Mouse (Mus musculus): ENCODE data around the gene Gm28729.
A peak's percentile ranks its signal among the peaks of the same experiment; 100 is the strongest.

The Gm28729 gene

DNA sequence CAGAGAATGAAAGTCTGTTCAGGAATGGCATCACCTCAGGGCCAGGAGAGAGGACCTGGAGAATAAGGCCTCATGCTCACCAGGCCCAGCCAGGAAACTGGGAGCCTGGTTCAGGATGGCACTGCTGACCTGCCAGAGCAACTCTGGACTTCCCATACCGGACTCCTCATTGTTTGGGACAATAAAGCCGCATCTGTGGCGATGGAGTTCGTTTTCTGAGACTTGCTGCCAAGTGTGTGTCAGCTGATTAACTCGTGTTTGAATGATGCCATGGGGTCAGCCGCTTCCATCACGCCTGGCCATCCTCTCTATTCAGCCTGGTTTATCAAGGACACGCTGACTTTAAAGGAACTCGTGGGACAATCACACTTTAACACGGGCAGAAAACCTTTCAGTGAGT is 61.4 kb downstream of the Gm28729 start:
- peak; percentile 93 for DNase-seq (ENCODE audit: low read depth, low spot score)

DNA sequence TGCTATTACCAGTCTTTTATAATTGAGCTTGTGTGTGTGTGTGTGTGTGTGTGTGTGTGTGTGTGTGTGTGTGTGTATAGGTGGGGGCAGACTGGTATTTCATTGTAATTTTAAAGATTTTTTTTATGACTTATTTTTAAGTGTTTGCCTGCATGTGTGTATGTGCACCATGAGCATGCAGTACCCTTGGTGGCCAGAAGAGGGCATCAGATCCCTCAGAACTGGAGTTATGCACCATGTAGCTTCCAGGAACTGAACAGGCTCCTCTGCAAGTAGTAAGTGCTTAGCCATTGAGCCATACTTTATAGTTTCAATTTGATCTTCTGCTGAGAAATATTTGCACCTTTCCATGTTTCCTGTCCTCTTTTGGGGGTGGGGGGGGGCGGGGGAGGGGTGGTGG is 63.5 kb downstream of the Gm28729 start:
- no peak for DNase-seq (ENCODE audit: low read depth, low spot score)

DNA sequence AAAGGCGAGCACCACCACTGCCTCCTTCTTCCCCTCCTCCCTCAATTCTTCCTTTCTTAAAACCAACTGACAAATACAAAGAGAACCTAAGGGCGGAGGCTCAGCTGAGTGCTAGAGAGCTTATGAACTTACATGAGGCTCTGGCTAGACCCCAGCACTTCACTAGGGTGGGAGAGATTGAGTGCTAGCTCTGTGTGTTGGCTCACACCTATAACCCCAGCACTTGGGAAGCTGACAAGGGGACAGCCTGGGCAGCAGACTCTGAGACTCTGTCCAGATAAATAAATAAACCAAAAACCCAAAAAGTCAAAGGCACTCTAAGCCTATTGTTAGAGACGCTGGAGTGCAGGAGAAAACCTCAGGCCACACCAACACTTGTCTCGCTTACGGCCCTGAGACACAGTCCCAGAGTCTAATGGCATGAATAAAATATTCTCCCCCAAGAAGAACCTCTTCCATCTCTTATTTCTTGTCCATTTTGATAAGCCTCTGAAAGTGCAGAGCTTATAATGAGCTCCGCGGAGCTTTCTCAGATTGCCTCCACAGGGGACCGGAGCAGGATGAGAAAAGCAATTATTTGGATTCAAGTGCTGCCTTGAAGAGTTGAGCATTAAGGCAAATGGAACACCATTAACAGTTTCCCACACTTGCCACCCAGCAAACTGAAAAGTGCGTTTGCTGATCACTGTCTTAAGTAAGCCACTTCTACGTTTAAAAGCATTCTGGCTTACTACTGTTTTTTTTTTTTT is 64.8 kb downstream of the Gm28729 start:
- peak; percentile 29 for DNase-seq (ENCODE audit: low read depth, low spot score)

DNA sequence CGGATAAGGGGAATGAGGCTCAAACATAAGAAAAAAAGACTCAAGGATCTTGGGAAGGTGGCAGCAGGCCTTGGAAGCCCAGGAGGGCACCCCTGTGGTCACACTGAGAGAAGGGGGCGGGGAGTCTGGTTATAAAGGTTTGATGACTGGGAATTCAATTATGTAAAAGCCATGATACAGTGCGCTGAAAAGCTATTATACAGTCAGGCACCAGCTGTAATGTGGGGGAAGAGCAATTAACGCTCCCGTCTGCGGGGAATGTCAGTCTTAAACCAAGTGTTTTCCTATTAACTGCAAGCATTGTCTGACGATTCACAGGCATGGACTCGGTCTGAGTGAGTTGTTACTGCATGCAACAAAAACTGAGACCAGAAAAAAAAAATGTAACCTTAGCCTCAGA is 69.4 kb downstream of the Gm28729 start:
- DNase-seq (ENCODE audit: low read depth, low spot score): no peak

DNA sequence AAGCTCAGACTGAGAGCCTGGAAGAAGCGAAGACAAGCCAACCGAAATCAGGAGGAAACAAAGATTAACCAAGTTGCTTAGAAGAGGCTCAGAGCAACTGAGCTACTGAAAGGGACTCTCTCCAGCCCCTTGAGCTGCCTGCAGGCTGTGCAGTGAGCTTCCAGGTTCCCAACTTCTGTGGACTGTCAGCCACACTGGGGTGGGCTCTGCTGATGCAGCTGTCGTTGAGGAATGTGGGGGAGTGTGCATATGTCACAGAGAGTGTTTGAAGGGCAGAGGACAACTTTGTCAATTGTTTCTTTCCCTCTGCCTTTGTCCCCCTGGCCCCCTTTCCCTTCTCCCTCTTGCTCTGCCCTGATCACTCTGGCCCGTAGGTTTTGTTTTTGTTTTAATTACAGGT is 72.1 kb downstream of the Gm28729 start:
- DNase-seq (ENCODE audit: low read depth, low spot score): no peak

DNA sequence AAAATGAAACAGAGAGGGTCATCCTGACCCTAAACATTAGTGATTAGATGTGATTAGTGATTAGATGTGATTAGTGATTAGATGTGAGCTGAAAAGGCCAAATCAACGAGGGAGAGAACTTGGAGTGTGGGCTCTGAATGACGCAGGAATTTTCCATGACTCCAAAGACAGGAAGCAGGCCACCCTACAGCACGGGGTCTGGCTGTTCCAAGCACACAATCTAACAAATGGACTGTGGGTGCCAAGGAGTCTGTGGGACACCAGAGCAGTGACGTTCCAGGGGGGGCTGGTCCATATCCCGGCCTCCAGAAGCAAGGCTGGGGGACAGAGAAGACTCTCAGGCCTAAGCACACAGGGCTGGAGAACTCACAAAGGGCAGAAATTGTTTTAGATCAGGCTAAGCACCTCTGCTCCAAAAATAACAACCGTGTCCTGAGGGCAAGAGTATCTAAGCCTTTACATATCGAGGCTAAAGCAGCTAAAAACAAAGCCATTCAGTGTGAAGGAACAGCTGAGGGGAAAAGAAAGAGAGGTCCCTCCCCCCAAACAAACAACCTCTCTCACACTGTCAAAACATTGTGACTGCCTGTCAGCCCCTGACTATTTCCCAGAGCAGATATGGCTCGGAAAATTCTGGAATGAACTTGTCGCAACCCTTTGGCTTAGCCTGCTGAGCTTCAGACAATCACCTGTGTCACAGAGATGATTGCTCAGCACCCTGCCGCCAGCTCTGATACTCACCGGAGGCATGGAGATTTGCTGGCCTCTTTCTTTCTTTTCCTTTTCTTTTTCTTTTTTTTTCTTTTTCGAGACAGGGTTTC is 74.0 kb downstream of the Gm28729 start:
- DNase-seq (ENCODE audit: low read depth, low spot score): no peak

DNA sequence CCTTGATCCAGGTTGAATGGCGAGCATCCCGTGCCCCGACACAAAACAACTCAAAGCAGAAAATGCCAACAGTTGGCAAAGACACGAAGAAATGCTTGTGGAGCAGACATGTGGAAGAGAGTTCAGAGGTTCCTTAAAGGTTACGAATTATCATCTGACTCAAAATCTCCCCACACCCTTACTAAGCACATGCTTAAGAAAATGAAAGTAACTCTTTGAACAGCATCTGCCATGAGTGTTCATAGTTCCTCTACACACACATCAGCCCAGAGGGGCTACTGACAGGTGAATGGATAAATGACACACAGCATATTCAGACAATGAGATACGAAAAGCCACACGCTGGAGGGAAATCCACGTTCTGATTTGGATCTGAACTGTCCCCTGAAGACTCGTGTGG is 75.5 kb downstream of the Gm28729 start:
- DNase-seq (ENCODE audit: low read depth, low spot score): no peak

DNA sequence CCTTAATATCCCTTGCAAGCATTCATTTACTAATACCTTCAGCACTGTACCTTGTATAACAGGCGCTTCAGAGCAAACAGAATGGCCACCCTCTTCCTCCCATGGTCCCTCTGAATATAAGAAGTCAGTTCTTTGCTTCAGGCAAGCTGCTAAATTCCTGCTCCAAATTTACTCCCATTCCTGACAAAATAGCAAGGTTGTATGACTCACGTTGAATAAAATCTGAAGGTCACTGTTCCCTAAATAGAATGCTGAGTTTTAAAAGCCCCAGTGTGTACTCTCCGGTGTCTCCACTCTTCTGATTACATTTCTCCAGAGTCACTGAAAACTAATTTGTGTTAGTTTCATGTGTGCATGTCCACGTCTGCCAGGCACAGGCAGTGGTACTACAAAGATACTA is 79.7 kb downstream of the Gm28729 start:
- DNase-seq (ENCODE audit: low read depth, low spot score): peak; percentile 70

DNA sequence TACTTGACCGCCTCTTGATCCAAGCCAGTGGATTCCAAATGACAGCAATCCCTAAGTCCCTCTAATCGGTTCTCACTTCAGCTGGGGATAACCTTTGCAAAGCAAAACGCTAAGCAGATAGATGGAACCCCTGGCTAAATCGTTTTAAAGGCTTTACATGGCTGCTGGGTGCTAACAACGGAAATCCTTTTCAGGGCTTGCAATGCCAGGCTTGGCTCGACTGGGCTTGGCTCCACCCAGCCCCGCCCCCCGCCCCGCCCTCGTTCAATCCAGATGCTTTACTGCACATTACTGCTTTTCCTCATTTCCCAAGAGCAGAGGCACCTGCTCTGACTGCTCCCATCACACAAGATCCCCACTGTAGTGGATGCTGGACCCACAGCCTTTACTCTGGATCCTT is 83.0 kb downstream of the Gm28729 start:
- no peak for DNase-seq (ENCODE audit: low read depth, low spot score)

DNA sequence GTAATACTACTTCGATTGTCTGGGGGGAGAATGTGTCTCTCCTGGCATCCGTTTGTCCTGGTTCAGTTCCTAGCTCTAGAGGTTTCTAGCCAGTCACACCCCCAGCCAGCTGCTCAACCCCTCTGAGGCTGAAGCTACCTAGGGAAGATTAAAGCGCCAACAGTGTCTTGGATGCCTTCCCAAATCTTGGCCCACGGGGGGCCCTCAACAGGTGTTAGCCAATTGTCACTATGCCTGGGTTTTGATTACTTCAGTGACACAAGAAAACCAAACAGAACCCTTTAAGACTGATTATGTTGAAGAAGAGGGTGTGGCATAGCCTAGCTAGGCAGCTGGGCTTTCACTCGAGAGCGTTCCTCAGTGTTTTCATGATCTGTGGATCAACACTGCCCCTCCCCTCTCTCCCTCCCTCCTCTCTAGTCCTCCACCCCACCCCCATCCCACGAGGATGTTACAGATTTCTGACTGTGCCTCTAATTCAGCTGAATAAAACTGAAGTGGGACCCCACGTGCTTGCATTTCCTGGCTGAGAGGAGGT is 86.7 kb downstream of the Gm28729 start:
- DNase-seq (ENCODE audit: low read depth, low spot score): peak; percentile 45

DNA sequence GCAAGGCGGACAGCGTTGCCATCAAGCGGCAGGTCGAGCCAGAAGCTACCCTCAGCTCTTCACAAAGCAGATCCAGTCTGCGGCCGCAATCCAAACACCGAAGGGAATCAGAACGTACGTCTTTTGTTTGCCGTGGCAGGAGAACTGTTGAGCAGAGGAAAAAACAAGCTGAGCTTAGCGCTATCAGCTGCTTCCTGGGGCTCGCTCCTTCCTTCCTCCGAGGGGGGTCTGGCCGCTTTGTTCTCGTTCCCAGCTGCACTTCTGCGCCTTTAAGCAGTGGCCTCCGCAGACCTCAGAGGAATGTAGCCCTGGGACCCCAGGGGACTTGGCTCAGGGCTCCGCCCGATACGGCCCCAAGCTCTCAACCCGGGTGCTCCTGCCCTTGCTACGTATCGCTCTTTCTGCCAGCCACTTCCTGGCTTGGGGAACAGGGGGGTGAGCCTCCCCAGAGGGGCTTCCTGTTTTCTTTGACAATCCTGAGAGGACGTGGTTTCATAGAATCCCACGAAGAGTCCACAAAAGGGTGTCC is 87.2 kb downstream of the Gm28729 start:
- peak; percentile 70 for DNase-seq (ENCODE audit: low read depth, low spot score)

DNA sequence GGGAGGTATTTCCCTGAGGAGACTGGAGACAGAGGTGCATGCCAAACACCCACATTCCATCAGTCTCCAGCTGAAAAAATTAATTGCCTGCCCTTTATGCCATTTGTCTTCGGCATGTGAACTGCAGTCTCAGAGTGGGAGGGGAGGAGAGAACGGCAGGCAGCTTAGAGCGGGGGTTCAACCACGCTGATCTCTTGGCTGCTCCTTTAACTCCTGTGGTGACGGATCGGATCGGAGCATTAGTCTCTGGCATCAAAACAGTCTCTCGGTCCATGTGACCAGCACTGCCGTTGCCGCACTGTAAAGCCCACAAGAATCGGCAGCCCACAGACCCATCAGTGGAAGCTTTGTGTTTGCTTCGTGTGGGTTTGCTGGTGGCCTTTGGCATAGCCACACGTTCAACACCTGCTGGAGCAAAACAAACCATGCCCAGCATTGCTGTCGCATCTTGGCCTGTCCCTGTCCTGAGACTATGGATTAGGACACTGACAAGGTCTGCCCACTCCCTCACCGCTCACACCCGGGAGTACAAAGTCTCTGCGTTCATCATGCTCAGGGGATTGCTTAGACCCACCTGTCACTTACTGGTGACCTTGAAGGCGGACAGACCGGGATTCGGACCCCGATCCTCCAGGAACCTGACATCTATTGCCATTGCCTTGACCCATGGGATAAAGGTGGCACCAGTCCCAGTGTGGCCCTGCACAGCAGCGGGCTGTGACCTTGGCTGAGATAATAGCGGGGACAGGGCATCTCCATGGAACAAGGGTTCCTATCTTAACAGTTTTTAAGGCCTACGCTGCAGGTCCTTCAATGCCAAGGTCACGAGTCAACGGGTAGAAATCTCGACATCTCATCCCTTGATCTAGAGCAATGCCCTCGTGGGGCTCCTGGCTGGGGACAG is 87.9 kb downstream of the Gm28729 start:
- peak; percentile 53 for DNase-seq (ENCODE audit: low read depth, low spot score)
